Mouse (Mus musculus): ENCODE results near the gene Fam49a.
A peak's percentile ranks its signal among the peaks of the same experiment; 100 is the strongest.
"Not testable (repeated sequence)": the region's sequence is repeated elsewhere in the genome, so short reads cannot be mapped to it uniquely, and the experiment has no call there.

Gene Fam49a

DNA sequence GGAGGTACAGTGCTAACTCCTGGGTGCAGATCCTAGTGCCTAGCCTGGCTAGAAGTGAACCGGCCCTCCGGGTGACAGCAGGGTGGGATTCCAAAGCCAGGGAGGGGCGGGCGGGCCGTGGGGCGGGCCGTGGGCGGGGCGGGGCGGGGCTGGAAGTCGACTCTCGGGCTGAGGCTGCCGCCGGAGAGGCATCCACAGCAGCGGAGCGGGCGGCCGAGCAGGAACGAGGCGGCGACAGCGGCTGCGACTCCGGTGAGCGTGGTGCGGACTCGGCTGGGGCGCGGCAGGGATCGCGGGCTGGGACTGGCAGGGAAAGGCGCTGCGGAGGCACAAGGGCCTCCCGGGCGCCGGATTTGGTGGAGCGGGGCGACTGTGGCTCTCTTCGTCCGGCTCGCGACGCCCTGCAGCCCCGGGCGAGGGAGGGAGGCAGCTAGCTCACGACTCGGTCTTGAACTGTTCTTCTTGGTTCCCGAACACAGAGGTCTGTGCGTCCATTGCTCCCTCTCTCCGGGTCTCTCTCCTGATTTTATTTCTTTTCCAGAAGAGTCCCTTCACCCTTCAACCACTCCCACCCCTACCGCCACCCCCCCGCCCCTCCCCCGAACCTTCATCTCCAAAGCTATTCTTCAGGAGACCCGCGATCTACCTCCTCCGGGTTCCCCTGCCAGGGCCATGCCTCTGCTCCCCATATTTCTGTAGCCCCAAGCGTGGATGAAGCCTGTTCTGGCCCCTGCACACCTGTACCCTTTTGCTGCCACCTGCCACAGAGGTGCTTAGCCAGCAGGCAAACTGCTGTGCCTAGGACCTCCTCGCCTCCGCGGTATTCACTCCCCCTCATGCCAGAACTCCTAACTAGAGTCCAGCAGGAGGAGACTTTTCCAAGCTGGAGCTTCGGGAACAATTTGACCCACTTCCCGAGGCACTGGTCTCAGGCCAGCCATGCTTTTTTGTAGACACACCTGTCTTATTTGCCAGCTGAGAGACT lies at the start of gene Fam49a:
Gene Fam49a (plus strand): TSS at position 153 of the 985 bp plus-strand sequence.
- DNase-seq = peak; percentile 57 to 59

DNA sequence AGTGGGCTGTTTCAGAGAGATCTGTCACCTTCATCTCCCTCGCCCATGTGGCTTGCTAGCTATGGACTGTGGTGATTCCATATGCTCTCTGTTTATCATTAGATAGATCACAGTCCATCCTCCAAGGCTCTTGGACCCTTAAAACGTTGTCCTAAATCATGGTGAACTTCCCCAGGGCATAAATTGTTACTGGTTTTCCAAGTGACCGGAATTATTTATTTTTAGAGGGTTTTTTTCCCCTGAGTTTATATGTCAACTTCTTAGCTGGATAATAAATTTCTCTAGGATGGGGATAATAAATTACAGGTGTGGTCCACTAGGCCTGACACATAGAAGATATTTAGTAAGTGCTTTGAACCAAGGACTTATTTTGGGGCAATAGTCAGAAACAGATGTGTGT lies 48.4 kb upstream of the Fam49a start:
- DNase-seq = no peak

DNA sequence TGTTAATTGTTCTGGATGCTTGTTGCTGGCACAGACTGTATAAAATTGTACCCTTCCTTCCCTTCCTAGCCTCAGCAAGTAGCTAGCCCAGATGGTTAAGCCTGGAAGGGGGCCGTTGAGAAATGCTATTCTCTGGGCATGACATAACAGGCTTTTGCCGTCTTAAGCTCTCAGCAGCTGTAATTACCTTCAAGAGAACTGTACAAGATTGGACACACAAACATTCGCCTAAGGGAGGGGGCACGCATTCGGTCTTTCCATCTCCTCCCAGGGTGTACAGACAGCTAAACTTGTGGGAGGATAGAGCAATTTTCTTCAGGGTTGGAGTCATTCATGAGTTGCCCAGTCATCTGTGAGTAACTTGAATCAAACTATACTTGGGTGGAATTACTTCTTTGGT lies 43.0 kb upstream of the Fam49a start:
- no peak for DNase-seq

DNA sequence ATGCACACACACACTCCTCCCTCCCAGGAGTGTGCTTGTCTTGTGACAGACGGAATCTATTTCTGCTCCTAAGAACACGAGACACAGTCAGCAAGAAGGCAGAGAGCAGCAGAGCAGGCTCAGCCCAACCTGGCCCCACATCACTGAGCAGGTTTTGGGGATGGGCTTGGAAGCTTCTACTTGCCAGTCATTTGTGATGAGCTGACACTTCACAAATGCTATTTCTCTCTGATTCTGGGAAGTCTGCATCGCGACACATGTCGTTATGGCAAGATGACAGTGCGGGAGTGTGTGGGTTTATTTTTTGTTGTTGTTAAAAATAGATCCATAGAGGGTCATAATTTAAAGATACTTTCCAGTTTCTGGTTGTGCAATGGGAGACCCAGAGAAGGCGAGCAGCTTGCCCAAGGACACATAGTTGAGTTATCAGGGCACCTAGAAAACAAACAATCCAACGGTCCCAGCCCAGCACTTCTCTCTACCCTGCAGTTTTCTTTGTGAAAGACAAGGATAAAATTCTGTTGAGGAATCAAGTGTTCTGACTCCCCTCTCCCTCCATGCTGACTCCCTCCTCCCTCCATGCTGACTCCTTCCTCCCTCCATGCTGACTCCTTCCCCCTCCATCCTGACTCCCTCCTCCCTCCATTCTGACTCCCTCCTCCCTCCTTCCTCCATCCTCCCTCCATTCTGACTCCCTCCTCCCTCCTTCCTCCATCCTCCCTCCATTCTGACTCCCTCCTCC lies 41.0 kb upstream of the Fam49a start:
- DNase-seq = no peak

DNA sequence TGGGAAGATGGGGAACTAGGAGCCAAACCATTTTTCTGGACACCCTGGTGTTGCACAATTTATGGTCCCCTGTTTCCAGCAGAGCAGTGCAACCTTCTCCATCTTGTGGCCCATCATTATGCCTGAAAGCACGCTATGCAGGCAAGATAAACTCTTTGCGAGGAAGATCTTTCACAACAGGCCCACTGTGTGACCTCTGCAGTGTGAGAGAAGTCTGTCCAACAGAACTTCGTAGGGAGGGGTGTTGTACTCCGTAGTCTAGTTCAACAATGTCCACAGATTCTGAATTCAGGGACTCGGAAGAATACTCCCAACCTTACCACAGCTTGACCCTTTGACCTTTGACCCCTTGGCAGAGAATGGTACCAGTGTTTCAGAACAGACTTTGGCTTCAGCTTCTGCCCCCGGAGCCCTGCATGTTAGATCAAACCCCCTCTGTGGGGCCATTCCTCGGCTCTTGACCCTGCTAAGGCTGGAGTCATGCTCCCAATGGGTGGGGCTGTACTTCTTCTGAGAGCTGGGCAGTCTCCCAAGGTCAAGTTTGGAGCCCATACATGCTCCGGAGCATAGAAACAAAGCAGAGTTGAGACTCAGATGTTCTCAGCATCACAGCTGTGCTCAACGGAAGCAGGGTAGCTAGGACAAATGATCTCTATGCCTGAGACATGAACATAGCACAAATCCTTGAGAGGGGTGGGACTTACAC lies 39.2 kb upstream of the Fam49a start:
- DNase-seq = no peak

DNA sequence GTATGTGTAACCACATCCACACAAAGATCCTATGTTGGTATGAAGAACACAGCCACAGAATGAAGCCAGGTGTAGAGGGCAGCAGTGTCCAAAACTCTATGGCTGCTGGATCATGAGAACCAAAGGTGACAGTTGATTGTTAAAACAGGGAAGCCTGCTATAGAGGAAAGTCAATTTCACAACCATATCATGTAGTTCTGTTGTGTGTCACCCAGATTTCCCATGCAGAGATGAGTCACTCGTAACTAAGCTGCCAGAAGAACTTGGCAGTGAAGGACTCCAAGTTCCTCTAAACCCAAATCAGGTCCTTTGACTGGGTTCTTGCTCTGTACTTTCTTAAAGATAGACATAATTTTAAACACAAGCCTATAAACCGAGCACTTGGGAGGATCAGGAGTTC lies 38.6 kb upstream of the Fam49a start:
- no peak for DNase-seq

DNA sequence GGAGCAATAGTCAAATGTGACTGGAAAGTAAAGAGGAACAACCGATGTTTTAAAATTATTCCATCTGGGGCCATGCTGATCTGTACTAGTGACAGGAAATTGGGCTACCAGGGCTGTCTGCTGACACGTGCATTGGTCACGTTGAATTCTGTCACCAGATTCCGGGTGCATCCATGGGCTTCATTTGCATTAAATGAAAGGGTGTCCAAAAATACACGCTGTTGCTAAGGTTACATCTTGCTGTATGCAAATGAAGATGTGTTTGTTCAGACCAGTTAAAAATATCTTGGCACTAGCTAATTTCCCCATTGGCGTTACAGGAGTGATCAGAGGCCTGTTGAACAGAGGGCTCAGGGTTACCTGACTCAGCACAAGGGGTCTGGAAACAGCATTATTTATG lies 36.2 kb upstream of the Fam49a start:
- DNase-seq = no peak

DNA sequence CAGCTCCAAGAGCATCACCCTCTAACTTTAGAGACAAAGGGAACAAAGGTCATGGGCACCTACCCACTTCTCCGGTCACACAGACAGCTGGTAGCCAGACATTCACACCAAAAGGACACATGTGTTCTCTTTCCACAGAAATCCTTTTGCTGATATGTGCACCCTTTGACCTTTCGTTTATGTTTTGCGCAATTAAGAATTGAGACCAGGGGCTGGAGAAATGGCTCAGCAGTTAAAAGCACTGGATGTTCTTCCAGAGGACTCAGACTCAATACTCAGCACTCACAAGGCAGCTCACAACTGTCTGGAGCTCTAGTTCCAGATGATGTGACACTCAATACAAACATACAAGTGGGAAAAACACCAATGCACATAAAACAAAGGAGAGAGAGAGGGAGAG lies 34.3 kb upstream of the Fam49a start:
- DNase-seq = no peak

DNA sequence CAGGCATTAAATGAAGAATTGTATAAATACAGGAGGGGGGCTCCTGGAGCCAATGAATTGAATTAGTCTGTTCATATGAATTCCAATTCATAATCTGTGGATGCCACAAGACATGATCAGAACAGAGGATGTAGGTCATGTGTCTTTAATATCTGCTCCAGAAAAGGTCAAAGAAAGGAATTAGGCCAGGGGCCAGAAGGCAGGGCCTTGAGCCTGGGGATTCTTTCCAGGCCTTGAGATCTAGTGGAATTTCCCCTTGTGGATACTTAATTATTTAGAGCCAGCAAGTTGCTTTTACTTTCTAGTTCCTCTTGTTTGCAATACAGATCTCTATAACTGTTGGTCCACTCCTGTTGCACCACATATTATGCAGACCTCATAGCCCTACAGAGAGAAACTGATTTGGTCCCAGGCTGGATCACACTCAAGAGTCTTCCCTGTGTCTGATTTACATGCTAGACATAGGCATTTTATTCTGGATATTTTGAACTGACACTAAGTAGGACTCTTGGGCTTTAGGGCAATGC lies 31.8 kb upstream of the Fam49a start:
- no peak for DNase-seq

DNA sequence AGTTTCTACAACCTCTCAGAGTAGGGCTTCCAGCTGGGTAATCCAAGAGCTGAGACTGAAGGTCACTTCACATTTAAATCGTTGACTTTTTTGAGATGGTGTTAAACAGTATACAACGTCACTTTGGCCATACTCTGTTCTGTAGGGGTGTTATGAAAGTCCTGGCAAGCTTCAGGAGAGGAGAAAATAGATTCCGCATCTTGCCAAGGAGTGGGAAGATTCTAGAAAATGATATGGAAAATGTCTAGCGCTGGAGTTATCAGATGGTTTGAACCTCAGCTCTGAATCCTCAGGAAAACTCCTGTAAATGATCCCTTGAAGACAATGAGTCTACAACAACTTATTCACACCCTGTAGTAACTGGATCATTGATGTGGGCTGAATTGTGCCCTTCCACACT lies 29.8 kb upstream of the Fam49a start:
- DNase-seq = no peak

DNA sequence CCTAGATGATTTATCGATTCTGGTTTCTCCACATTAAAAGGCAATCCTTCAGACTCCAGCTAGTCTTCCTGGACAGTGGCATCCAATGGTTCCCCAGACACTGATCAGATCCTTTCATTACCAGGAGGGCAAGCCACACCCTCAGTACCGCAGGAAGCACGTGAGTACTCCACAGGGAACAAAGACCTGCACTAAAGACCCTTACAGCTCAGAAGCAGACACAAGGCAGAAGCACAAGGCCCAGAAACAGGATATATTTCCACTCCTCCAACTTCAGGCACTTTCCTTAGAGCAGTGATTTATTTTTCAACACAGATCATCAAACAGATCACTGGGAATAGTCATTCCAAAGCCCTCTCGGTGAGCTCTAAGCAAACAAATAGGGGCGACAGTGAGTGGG lies 25.0 kb upstream of the Fam49a start:
- no peak for DNase-seq

DNA sequence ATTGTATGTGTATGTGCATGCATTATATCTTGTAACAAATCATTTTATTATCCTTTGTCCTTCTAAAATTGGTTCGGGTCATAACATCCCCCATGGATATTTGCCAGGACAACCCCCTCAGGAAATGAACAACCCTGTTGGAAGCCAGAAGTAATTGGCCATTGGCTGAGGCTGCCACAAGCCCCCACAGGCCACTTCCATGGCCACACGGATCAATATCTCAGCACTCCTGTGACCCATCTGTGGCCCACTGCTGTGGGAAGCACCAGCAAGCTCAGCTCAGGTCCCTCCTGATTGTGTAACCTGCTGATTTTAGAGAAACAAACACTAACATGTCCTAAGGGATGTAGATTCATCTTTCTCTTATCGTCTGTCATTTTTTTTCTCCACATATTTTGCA lies 22.4 kb upstream of the Fam49a start:
- no peak for DNase-seq

DNA sequence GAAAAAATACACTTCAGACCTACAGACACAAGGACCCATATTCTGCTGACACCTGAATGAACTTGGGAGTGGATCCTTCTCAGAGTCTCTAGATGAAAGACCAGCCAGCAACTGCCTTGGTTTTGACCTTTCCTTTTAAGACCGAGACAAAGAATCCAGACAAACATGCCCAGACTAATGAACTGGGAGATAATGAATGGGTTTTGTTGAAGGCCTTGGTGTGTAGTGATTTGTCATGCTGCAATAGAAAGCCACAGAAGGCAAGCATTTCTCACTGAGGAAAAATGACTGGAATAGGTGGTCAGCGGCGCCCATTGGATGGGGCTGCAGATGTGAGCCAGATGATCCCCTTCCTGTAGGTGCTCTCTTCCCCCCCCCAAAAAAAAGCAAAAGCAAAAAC lies 18.8 kb upstream of the Fam49a start:
- no peak for DNase-seq

DNA sequence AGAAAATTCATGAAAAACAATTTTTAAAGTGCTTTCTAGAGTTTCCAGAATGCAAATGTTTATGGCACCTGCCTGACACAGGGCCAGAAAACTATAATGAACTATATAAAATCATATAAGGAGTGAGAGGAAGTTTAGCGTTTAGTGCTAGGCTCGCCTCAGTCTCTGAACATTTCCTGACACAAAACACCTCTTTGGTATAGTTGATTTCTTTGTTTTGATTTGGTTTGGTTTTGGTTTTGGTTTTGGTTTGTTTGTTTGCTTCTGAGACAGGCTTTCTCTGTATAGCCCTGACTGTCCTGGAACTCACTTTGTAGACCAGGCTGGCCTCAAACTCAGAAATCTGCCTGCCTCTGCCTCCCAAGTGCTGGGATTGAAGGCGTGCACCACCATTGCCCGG lies 14.9 kb upstream of the Fam49a start:
- DNase-seq = not testable (repeated sequence)

DNA sequence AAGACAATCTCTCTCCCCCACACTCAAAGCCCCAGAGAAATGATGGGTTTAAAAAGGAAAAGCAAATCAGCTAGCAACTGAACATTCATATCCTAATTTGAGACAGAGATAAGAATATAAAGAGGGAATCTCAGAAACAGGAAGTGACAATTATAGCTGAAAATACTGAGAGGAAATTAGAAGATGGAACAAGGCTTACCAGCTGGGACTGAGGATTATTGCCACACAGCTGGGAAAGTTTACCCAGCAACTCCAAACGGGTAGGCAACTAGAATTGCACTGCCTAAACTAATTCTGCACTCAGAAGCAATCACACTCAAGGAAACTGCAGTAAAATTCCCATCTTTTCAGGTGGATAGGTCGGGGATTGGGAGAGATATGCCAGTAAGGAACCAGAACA lies 12.4 kb upstream of the Fam49a start:
- DNase-seq = no peak

DNA sequence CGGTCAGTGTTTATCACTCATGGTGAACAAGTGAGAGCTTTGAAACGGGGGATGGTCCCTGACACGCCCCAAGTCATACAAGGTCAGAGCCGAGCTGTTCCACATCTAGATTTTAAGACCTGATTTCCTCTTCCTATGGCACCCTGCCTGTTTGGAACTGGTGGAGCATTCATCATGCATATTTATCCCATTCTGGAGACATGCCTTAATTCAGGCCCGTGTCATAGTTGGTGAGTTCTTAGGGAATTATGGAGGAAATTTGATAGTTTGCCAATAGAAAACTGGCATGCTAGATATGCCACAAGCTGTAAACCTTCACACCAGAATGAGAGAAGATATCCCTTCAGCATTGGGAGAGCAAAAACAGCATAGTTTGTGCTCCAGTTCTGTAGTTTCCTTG lies 8.4 kb upstream of the Fam49a start:
- no peak for DNase-seq

DNA sequence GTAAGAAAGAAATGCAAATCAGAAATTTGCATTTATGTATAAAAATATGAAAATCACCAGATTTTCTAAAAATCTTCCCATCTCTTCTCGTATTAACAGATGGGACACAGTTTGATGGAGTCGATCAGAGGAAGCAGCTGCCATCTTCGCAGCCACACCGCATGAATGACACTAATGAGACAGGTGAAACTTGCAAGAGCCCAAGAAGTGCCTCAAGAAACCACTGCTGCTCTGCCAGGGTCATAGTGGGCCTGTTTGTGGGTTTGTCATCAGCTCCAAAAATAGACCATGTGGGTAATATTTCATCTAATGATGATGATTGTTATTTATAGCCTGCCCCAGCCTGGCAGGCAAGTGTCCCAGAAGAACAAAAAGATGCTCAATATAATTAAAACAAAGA lies 7.8 kb upstream of the Fam49a start:
- no peak for DNase-seq

DNA sequence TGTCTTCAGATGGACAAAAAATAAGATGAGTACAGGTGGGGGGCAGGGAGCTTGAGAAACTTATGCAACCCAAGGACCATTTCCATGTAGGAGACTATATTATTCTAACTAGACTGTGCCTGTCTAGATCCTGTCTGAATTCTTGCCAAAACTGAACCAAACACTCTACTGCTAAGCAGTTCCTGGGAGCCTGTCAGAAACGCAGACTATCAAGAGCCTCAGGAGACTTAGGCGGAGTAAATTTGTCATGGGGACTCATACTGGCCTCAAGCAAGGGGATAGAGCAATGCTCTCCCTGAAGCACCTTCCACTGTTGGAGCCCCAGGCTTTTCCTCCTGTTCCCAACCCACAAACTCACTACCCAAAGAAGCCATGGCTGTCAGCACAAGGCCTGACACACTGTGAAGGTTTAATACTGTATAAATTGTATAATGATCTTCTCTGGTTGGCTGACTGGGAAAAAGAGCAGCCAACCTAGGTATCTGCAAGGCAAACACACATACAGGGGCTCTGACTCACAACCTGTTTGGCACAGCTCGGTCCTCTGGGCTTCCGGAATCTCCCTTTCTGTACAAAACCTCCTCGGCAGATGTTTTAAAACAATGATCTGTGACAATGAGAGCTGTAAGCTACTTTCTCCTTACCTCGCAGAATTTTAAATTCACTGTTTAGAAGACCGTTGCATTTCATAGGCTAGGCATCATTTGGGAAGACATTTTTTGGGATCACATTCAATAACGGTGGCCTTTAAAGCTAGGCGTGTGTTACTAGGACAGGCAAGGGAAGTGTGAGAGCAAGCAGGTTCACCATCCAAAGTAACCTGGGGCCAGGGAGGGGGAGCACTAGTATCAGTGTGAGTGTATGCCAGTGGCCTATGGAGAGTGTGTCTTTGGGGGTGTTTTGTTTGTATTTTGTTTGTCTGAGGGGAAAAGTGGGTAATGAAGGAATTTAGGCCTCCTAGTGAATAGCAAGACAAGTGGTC lies 669 bp upstream of the Fam49a start:
- DNase-seq = no peak

DNA sequence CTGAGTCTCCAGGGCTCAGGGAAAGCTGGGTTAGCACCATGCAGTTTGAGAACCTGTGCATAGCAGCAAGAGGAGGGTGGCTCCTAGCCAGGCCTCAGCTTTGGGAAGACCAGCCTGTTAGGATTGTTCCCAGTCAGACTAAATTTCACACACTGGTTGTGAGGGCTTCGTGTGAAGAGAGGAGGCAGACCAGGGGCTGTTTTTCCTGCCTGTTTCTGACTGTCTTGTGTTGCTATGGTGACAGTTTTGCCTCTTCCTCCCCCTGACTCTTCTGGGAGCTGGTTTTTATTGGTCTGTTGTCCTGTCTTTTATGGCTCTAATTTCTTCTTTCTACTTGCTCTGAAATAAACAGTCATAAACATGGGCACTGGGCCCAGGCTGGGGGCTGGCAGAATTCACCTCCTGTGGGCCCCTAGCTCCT lies 1.4 kb downstream of the Fam49a start:
- no peak for DNase-seq

DNA sequence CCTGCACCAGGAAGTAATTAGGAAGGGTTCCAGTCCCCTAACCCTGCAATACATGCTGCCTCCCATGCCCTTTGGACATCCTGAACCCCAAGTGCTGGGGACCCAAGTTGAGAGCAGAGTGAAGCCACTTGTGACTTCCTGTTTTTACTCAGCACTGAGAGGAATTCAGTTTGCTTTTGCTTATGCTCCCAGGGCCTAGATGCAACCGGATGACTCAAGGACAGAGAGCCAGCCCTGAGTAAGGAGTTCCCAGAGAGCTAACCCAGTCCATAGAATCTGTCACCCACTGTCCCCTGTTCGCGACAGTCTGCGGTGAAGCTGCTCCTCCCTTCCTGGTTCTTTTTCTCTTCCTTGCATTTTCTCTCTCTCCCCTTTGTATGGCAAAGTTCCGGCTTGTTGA lies 2.2 kb downstream of the Fam49a start:
- peak in 1 of 2 experiments; percentile 24 for DNase-seq

DNA sequence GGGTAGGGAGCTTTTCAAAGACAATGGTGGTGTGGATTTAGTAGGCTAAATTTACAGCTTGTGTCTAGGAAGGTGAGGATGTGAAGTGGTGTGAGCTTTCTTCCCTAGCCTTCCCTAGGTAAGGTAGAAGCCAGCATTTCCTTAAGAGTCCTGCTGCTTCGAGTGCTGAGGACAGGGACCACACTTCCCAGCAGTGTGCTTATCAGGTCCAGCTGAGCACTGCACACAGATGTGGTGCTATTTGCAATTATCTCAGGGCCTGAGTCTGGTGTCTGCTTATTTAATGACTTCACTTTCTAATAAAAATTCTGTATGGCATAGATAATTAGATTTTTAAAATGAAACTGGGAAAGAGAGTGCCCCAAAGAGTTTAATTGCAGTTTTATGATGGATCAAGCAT lies 4.6 kb downstream of the Fam49a start:
- no peak for DNase-seq

DNA sequence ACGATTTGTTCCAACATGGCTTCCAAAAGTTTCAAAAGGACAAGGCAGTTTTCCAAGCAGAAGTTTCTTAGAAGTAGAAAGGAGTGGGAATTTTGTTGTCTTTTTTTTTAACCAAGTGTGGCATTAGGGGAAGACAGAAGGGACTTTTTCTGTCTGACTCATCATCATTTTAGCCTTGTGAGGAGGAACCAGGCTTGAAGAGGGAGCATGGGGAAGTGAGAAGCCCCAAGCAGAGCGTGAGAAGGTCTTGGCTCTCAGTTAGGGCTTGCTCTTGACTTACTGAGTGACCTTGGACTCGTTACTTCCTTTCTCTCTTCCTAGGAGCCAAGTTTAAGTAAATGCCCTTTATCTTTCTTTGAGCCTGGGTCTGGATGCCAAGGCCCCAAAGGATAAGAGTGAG lies 8.6 kb downstream of the Fam49a start:
- DNase-seq = no peak
